Mouse (Mus musculus): ENCODE measurements around the gene Zic5.

DNA sequence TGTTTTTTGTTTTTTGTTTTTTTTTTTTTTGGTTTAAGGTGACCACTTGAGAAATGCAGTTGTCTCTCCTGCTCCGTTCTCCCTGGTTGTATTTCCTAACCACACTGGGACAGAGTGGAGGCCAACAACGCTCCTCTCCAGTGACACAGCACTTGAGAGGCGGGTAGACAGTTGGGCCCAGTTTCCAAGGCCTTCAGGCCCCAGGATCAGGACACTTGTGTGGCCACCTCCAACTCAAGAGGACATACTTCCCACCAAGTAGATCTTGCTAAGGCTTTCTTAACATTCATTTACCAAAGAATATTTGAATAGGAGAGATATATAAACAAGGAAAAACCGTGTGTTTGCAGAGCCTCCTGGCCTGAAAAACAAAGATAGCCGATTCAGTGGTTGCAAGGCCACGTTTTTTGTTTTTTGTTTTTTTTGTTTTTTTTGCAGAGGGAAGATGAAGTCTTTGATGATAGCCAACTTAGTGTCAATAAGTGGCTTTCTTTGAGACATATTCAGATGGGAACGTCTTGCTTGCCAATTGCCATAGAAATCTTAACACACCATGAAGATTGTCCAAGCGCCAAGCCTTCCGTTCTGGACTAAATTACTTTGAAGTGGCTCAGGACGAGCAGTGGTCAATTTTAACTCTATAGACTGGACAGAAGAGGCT, 10.4 kb downstream of the Zic5 start:
- TF ChIP-seq CTCF (IDR thresholded peaks at IDR 0.05; ENCODE audit: extremely low read depth, insufficient read depth, insufficient read length, insufficient replicate concordance) (no peak), POLR2A (IDR thresholded peaks at IDR 0.05; ENCODE audit: low read depth, low read length) (no peak)

All from spleen, adult 2 months (tissue).